Mouse (Mus musculus) heart, embryonic 16.5 days (tissue): Measurements from ENCODE around the gene Scd4. TPM values are rescaled to one million over a fixed set of nuclear protein-coding genes. Genes with fewer than 3 reads are reported as not detected.
"Not testable (repeated sequence)": the region's sequence is repeated elsewhere in the genome, so short reads cannot be mapped to it uniquely, and the experiment has no call there.

Experiments used
- ATAC-seq: fragments of 200-750 bp; cut with Nextera tagmentation; replicated peaks from 2 replicates; pipeline ENCODE4 v1.8.0; 2017; ENCODE audit warnings: moderate number of reproducible peaks; ENCODE audit not compliant: insufficient read depth, low FRiP score; ENCODE audit errors: extremely low read depth
- H3K27ac ChIP-seq: fragments of 300-500 bp; sonication (generic); 2 replicates; pipeline ENCODE4 v1.5.1; 2014; ENCODE audit warnings: mild to moderate bottlenecking, low read length, control low read depth, moderate library complexity
- H3K27me3 ChIP-seq: fragments of 300-500 bp; sonication (generic); 2 replicates; pipeline ENCODE4 v1.6.1; 2014; ENCODE audit warnings: low read length, mixed read lengths; ENCODE audit not compliant: control insufficient read depth, insufficient read depth
- H3K36me3 ChIP-seq: fragments of 300-500 bp; sonication (generic); 2 replicates; pipeline ENCODE4 v1.6.1; 2014; ENCODE audit not compliant: control insufficient read depth, insufficient read depth
- H3K4me1 ChIP-seq: fragments of 300-500 bp; sonication (generic); 2 replicates; pipeline ENCODE4 v1.6.1; 2014; ENCODE audit warnings: low read length, mixed read lengths; ENCODE audit not compliant: control insufficient read depth, insufficient read depth
- H3K4me2 ChIP-seq: fragments of 300-500 bp; sonication (generic); 2 replicates; pipeline ENCODE4 v1.6.1; 2014; ENCODE audit warnings: low read depth, mild to moderate bottlenecking, control low read depth, low read length
- H3K4me3 ChIP-seq: fragments of 300-500 bp; sonication (generic); 2 replicates; pipeline ENCODE4 v1.5.1; 2014; ENCODE audit warnings: mild to moderate bottlenecking, control low read depth, low read length
- H3K9ac ChIP-seq: fragments of 300-500 bp; sonication (generic); 2 replicates; pipeline ENCODE4 v1.6.1; 2014; ENCODE audit warnings: low read length, control low read depth
- H3K9me3 ChIP-seq: fragments of 300-500 bp; sonication (generic); replicated peaks from 2 replicates; pipeline ENCODE4 v1.6.1; 2016; ENCODE audit warnings: low read length; ENCODE audit not compliant: control insufficient read depth
- WGBS: fragments of 180-500 bp; shearing (Covaris S2); extraction: QIAGEN DNeasy Blood & Tissue Kit; methylation state at CpG from one replicate; pipeline ENCODE4 v1.1.7; 2014; 5-methylcytosine and 5-hydroxymethylcytosine counted together
- polyA plus RNA-seq: library from polyadenylated mRNA; unstranded; fragments of >200 nt; fragmentation: Nextera tagmentation; extraction: Ambion mirVana; gene quantifications from 2 replicates; pipeline ENCODE4 v1.2.1, GENCODE M21; 2015

The Scd4 gene
- polyA plus RNA-seq, 1 experiment from 2014 or later, result 4.8 TPM

GRCm38 (mm10) chr19:44320316-44320715 is 12.6 kb upstream of the Scd4 start:
- H3K27ac ChIP-seq, result no peak overlapping the region
- no peak overlapping the region for H3K9ac ChIP-seq
- no peaks in the 10 kb centered on the region for H3K36me3 ChIP-seq
- no peaks in the 10 kb centered on the region for H3K27me3 ChIP-seq
- H3K4me2 ChIP-seq, result no peak overlapping the region
- H3K4me3 ChIP-seq, result no peak overlapping the region
- peaks cover 4% of the 10 kb centered on the region; the same call in 1 of the 2 replicates for H3K9me3 ChIP-seq
- no peak for ATAC-seq
- 80% methylated on average over 3 of the region's 3 CpGs for WGBS
- H3K4me1 ChIP-seq, result no peaks in the 10 kb centered on the region

- no peaks in the 10 kb centered on the region for H3K4me1 ChIP-seq
- H3K27ac ChIP-seq, result no peak overlapping the region
- H3K36me3 ChIP-seq, result no peaks in the 10 kb centered on the region; the same call in 1 of the 2 replicates
- H3K4me2 ChIP-seq, result no peak overlapping the region
- H3K9me3 ChIP-seq, result peaks cover 4% of the 10 kb centered on the region; the same call in 1 of the 2 replicates
- ATAC-seq, result no peak
- 76% methylated on average over 4 of the region's 4 CpGs for WGBS
- H3K9ac ChIP-seq, result no peak overlapping the region
- H3K27me3 ChIP-seq, result no peaks in the 10 kb centered on the region
- no peak overlapping the region for H3K4me3 ChIP-seq
These were observed 11.7 kb upstream of the Scd4 start for GRCm38 (mm10) chr19:44321201-44321600.

GRCm38 (mm10) chr19:44321631-44322030 is 11.3 kb upstream of the Scd4 start:
- Histone ChIP-seq H3K4me3 (no peak overlapping the region), H3K4me1 (no peaks in the 10 kb centered on the region), H3K9ac (no peak overlapping the region), H3K27ac (no peak overlapping the region), H3K27me3 (no peaks in the 10 kb centered on the region), H3K4me2 (no peak overlapping the region), H3K9me3 (peaks cover 4% of the 10 kb centered on the region; the same call in 1 of the 2 replicates), H3K36me3 (no peaks in the 10 kb centered on the region; the same call in 1 of the 2 replicates)
- 43% methylated on average over 2 of the region's 2 CpGs for WGBS
- ATAC-seq, result no peak

GRCm38 (mm10) chr19:44329566-44329965 is 3.3 kb upstream of the Scd4 start:
- H3K4me2 ChIP-seq, result no peak overlapping the region

GRCm38 (mm10) chr19:44331128-44331527 is 1.8 kb upstream of the Scd4 start:
- H3K27ac ChIP-seq, ATAC-seq, H3K27me3 ChIP-seq, H3K9ac ChIP-seq, H3K9me3 ChIP-seq, H3K4me3 ChIP-seq, H3K4me2 ChIP-seq, H3K36me3 ChIP-seq: not testable (repeated sequence)
- peaks cover 32% of the 10 kb centered on the region for H3K4me1 ChIP-seq
- WGBS, result 93% methylated on average over 1 of the region's 1 CpGs

More at GRCm38 (mm10) chr19:44329566-44329965, 3.3 kb upstream of the Scd4 start:
- Histone ChIP-seq H3K9me3 (no peaks in the 10 kb centered on the region; the same call in 1 of the 2 replicates), H3K9ac (no peak overlapping the region), H3K27me3 (no peaks in the 10 kb centered on the region), H3K36me3 (no peaks in the 10 kb centered on the region; the same call in 1 of the 2 replicates), H3K4me1 (peaks cover 22% of the 10 kb centered on the region), H3K27ac (no peak overlapping the region), H3K4me3 (no peak overlapping the region)
- WGBS, result 87% methylated on average over 2 of the region's 2 CpGs
- no peak for ATAC-seq

GRCm38 (mm10) chr19:44331911-44332310 is 981 bp upstream of the Scd4 start:
- Histone ChIP-seq H3K4me3 (no peak overlapping the region), H3K27me3 (no peaks in the 10 kb centered on the region), H3K9me3 (no peaks in the 10 kb centered on the region), H3K36me3 (no peaks in the 10 kb centered on the region), H3K4me2 (no peak overlapping the region), H3K4me1 (peaks cover 32% of the 10 kb centered on the region), H3K27ac (no peak overlapping the region), H3K9ac (no peak overlapping the region)
- WGBS, result 65% methylated on average over 5 of the region's 5 CpGs
- no peak for ATAC-seq

GRCm38 (mm10) chr19:44332326-44332725 is 566 bp upstream of the Scd4 start:
- Histone ChIP-seq H3K4me1 (peaks cover 32% of the 10 kb centered on the region), H3K9me3 (no peaks in the 10 kb centered on the region), H3K4me2 (no peak overlapping the region; the same call in 1 of the 2 replicates), H3K4me3 (no peak overlapping the region), H3K36me3 (no peaks in the 10 kb centered on the region), H3K27me3 (no peaks in the 10 kb centered on the region), H3K9ac (no peak overlapping the region), H3K27ac (peak overlapping the region; percentile 90)
- 69% methylated on average over 8 of the region's 8 CpGs for WGBS
- ATAC-seq, result no peak

- no peak for ATAC-seq
- no peaks in the 10 kb centered on the region for H3K9me3 ChIP-seq
- no peak overlapping the region for H3K27ac ChIP-seq
- H3K36me3 ChIP-seq, result no peaks in the 10 kb centered on the region
- H3K4me1 ChIP-seq, result peaks cover 32% of the 10 kb centered on the region
- no peak overlapping the region for H3K4me3 ChIP-seq
- H3K4me2 ChIP-seq, result no peak overlapping the region
- H3K9ac ChIP-seq, result no peak overlapping the region
- H3K27me3 ChIP-seq, result no peaks in the 10 kb centered on the region
- 89% methylated on average over 9 of the region's 9 CpGs for WGBS
These were observed 1.1 kb downstream of the Scd4 start for GRCm38 (mm10) chr19:44333991-44334390.

GRCm38 (mm10) chr19:44335876-44336662 is 3.2 kb downstream of the Scd4 start:
- Histone ChIP-seq H3K9me3 (no peaks in the 10 kb centered on the region), H3K4me3 (no peak overlapping the region), H3K36me3 (no peaks in the 10 kb centered on the region), H3K27me3 (no peaks in the 10 kb centered on the region), H3K4me2 (no peak overlapping the region), H3K4me1 (peaks cover 32% of the 10 kb centered on the region), H3K27ac (no peak overlapping the region), H3K9ac (no peak overlapping the region)
- WGBS, result 77% methylated on average over 6 of the region's 6 CpGs
- ATAC-seq, result no peak
